Mouse (Mus musculus): Measurements from ENCODE around the gene Gm867. TPM values are rescaled to one million over a fixed set of nuclear protein-coding genes. Genes with fewer than 3 reads are reported as not detected.
A peak's percentile ranks its signal among the peaks of the same experiment; 100 is the strongest.

Gm867 gene
- total RNA-seq, 2 experiments from 2014 or later = 0.64 to 1.1 TPM

GRCm38 (mm10) chr10:75937851-75938643 is 2.4 kb downstream of the Gm867 start:
- no peak for DNase-seq (ENCODE audit: extremely low spot score in 1 of 2, low spot score in 1 of 2)

- DNase-seq (ENCODE audit: extremely low spot score in 1 of 2, low spot score in 1 of 2) = no peak
These were observed 3.4 kb downstream of the Gm867 start for GRCm38 (mm10) chr10:75936909-75937667.

- DNase-seq (ENCODE audit: extremely low spot score in 1 of 2, low spot score in 1 of 2) = peak; percentile 66 to 70
These were observed 4.6 kb downstream of the Gm867 start, which contains the start of gene Mmp11 for GRCm38 (mm10) chr10:75935680-75936541. TSS of gene Mmp11 (minus strand) at chr10:75936496.

GRCm38 (mm10) chr10:75934991-75935390 is 5.5 kb downstream of the Gm867 start:
- DNase-seq (ENCODE audit: extremely low spot score in 1 of 2, low spot score in 1 of 2) = no peak

- no peak for DNase-seq (ENCODE audit: extremely low spot score in 1 of 2, low spot score in 1 of 2)
These were observed 7.6 kb downstream of the Gm867 start, which contains the start of gene Chchd10 for GRCm38 (mm10) chr10:75932891-75933290. TSS of gene Chchd10 (plus strand) at chr10:75933130.

GRCm38 (mm10) chr10:75932081-75932678 is 8.3 kb downstream of the Gm867 start:
- DNase-seq (ENCODE audit: extremely low spot score in 1 of 2, low spot score in 1 of 2) = no peak

- DNase-seq (ENCODE audit: extremely low spot score in 1 of 2, low spot score in 1 of 2) = no peak
These were observed 9.2 kb downstream of the Gm867 start for GRCm38 (mm10) chr10:75931311-75931710.

- DNase-seq (ENCODE audit: extremely low spot score in 1 of 2, low spot score in 1 of 2) = no peak
These were observed 10.2 kb downstream of the Gm867 start for GRCm38 (mm10) chr10:75930304-75930703.

GRCm38 (mm10) chr10:75926396-75926795 is 14.1 kb downstream of the Gm867 start:
- DNase-seq (ENCODE audit: extremely low spot score in 1 of 2, low spot score in 1 of 2) = no peak

- no peak for DNase-seq (ENCODE audit: extremely low spot score in 1 of 2, low spot score in 1 of 2)
These were observed 16.1 kb downstream of the Gm867 start for GRCm38 (mm10) chr10:75924324-75924723.

- no peak for DNase-seq (ENCODE audit: extremely low spot score in 1 of 2, low spot score in 1 of 2)
These were observed 18.5 kb downstream of the Gm867 start for GRCm38 (mm10) chr10:75921726-75922560.

GRCm38 (mm10) chr10:75921026-75921725 is 19.3 kb downstream of the Gm867 start, which contains the start of gene Smarcb1:
TSS of gene Smarcb1 (minus strand) at chr10:75921617.
- peak; percentile 91 for DNase-seq (ENCODE audit: extremely low spot score in 1 of 2, low spot score in 1 of 2)

GRCm38 (mm10) chr10:75919026-75919425 is 21.4 kb downstream of the Gm867 start:
- DNase-seq (ENCODE audit: extremely low spot score in 1 of 2, low spot score in 1 of 2) = no peak

GRCm38 (mm10) chr10:75916840-75917239 is 23.6 kb downstream of the Gm867 start:
- no peak for DNase-seq (ENCODE audit: extremely low spot score in 1 of 2, low spot score in 1 of 2)

- no peak for DNase-seq (ENCODE audit: extremely low spot score in 1 of 2, low spot score in 1 of 2)
These were observed 24.9 kb downstream of the Gm867 start for GRCm38 (mm10) chr10:75915557-75915956.

GRCm38 (mm10) chr10:75913013-75913589 is 27.4 kb downstream of the Gm867 start:
- no peak for DNase-seq (ENCODE audit: extremely low spot score in 1 of 2, low spot score in 1 of 2)

GRCm38 (mm10) chr10:75910698-75911097 is 29.8 kb downstream of the Gm867 start:
- DNase-seq (ENCODE audit: extremely low spot score in 1 of 2, low spot score in 1 of 2) = no peak

- DNase-seq (ENCODE audit: extremely low spot score in 1 of 2, low spot score in 1 of 2) = no peak
These were observed 33.6 kb downstream of the Gm867 start for GRCm38 (mm10) chr10:75906882-75907281.

Data from layer of hippocampus, postnatal 25 days (tissue).